Mouse (Mus musculus) bone marrow macrophage, adult 2 months (primary cell): Measurements from ENCODE around the gene Crp. TPM values are rescaled to one million over a fixed set of nuclear protein-coding genes. Genes with fewer than 3 reads are reported as not detected.

Experiments
- H3K27ac ChIP-seq: 2 replicates; pipeline ENCODE4 v1.5.1; 2012; ENCODE audit warnings: low read depth, low read length; ENCODE audit not compliant: insufficient read depth
- H3K4me1 ChIP-seq: 2 replicates; pipeline ENCODE4 v1.6.1; 2012; ENCODE audit warnings: low read length; ENCODE audit not compliant: control insufficient read depth, insufficient read depth
- H3K4me3 ChIP-seq: 2 replicates; pipeline ENCODE4 v1.5.1; 2012; ENCODE audit warnings: mild to moderate bottlenecking, low read length, moderate library complexity; ENCODE audit not compliant: insufficient read depth
- CTCF ChIP-seq: IDR thresholded peaks from 2 replicates; pipeline ENCODE4 v1.5.1; 2012; ENCODE audit warnings: low read depth, mild to moderate bottlenecking, low read length, moderate library complexity
- POLR2A ChIP-seq: IDR thresholded peaks from 2 replicates; pipeline ENCODE4 v1.6.1; 2012; ENCODE audit warnings: mild to moderate bottlenecking, low read depth, low read length, borderline replicate concordance
- polyA plus RNA-seq: library from polyadenylated mRNA; stranded (reverse); fragments of >200 nt; gene quantifications from 2 replicates; pipeline ENCODE4 v1.2.4, GENCODE M21; 2012; ENCODE audit not compliant: missing spikeins, insufficient read depth, insufficient read length

Crp gene
- polyA plus RNA-seq, 1 experiment = not detected

DNA sequence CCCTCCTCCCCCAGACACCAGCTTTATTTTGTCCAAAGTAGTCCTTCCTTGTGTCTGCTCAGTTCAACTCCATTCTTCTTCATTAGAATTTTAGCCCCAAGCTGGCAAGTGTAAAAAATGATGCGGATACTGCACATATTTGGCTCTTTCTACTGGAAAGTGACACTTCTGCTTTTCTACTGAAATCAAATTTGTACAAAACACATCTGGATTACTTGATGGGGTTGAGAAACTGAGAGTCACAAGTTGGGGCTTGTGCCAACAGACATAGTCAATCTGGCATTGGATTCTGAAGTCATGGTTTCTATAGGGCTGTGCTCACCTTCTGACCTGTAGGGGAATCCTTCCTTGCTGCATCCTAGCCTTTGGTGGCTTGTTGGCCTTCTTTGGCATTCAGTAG is 27.1 kb upstream of the Crp start:
- no peak overlapping the region for H3K4me3 ChIP-seq
- TF ChIP-seq POLR2A (no peak), CTCF (no peak)
- H3K4me1 ChIP-seq = peaks cover 2% of the 10 kb centered on the region; the same call in 1 of the 2 replicates
- peak overlapping the region; percentile 23; the same call in 1 of the 2 replicates for H3K27ac ChIP-seq

DNA sequence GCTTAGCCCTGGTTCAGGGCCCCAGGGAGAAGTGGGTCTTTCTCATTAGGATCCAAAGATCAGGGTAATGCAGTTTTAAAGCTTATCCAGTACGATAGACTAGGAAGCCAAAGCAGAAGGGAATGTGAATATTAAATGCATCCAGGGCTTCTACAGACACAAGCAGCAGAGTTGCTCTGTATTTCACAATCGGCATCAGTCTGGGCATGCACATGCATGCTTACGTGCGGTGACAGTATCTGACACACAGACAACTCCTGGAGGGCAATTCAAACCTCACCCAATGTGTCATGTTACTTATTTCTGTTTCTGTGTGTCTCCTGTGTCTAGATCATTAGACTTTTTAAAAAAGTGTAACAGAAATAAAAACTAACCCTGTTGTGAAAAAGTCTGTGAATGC is 17.1 kb upstream of the Crp start:
- H3K27ac ChIP-seq = no peak overlapping the region
- no peak overlapping the region for H3K4me3 ChIP-seq
- H3K4me1 ChIP-seq = no peaks in the 10 kb centered on the region

DNA sequence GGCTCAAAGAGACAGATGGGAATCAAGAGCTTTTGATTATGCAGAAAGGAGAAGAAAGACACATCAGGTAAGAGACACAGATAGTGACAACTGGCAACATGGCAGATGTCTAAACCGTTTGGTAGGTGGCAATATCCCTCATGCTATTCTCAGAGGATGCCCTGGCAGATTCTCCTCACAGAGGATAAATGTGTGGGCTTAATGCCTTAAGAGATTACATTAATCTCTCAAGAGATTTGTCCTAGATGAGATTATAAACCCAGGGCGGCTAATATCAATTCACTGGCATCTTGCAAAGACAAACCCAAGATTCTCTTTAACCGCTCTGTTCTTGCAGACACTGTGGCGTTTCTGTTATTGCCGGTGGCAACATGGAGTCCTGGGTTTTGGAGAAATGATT is 14.3 kb upstream of the Crp start:
- H3K27ac ChIP-seq = no peak overlapping the region
- TF ChIP-seq CTCF = no peak
- TF ChIP-seq POLR2A = no peak

More for the DNA sequence above, 17.1 kb upstream of the Crp start:
- TF ChIP-seq CTCF (no peak), POLR2A (no peak)

DNA sequence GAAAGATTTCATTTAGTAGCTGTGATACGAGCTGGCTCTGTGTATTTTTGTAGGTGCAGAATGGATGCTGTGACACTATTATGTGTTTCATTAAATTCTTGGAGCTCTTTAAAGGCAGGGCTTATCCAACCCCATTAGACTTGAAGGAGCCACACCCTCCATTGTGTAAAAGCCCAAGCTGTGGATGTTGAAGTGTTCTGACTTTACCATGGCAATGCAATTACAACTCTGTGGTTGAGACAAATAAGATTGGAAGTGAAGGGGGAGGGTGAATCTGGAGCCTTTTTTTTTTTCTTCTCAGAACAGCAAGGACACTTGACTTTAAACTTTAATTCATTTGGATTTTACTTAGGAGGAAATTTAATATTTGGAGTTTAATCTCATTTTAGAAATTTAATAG is 13.9 kb upstream of the Crp start:
- H3K27ac ChIP-seq = no peak overlapping the region
- TF ChIP-seq CTCF (no peak), POLR2A (no peak)
- no peak overlapping the region for H3K4me3 ChIP-seq

More for the DNA sequence above, 14.3 kb upstream of the Crp start:
- Histone ChIP-seq H3K4me1 (no peaks in the 10 kb centered on the region), H3K4me3 (no peak overlapping the region)

DNA sequence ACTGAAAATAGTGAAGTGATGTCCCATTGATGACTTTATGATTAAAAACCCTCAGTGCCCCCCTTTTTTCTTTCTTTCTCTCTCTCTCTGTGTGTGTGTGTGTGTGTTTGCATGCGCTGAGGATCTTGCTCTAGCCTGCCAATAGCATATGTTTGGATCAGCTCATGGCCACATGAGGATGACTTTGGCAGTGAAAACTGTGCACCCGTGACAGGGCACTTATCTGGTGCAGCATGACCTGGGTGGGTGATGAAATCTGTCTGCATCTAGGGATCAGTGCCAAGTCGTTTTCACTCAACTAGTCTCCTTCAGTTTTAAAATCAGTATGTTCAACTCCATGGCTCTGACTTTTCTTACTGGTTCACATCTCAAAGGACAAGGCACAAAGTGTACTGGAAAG is 12.7 kb upstream of the Crp start:
- Histone ChIP-seq H3K4me1 (no peaks in the 10 kb centered on the region), H3K27ac (no peak overlapping the region)
- TF ChIP-seq CTCF (no peak), POLR2A (no peak)

More for the DNA sequence above, 13.9 kb upstream of the Crp start:
- no peaks in the 10 kb centered on the region for H3K4me1 ChIP-seq

DNA sequence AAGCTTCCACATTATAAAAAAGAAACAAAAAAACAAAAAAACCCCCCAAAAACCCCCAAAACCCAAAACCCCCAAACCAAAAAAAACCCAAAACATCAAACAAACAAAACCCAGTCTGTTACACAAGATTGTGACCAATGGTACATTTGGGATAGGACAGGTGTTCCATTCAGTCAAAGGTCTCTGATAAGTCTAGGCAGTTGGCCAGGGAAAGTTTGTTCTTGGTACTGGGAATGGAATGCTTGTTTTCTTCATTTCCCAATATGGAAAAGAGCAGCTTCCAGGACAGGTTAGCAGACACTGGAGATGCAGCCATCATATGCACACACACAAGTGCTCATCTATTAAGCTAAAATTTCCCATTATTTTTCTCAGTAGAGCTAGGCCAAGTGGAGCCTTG is 433 bp upstream of the Crp start:
- Histone ChIP-seq H3K27ac (no peak overlapping the region), H3K4me1 (no peaks in the 10 kb centered on the region), H3K4me3 (no peak overlapping the region)
- TF ChIP-seq CTCF (no peak), POLR2A (no peak)

More for the DNA sequence above, 12.7 kb upstream of the Crp start:
- no peak overlapping the region for H3K4me3 ChIP-seq

DNA sequence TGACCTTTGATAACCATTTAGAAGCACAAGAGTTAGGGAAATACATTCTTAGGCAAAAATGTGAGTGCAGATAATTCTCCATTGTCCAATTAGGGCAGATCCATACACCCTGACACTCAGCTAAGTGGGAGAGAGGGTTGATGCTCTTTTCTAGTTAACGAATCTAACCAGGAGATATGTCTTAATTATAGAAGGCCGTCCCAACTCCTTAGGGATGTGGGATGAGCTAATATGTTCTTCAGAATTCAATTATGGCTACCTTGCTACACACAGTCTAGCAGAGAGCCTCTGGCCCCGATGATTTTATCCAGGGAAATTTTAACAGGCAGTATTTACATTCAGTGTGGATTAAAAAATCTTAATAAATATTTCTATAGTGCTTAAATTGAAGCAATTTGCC is 3.0 kb downstream of the Crp start:
- H3K27ac ChIP-seq = no peak overlapping the region
- no peak for TF ChIP-seq POLR2A
- TF ChIP-seq CTCF = no peak
- H3K4me1 ChIP-seq = no peaks in the 10 kb centered on the region
- no peak overlapping the region for H3K4me3 ChIP-seq

DNA sequence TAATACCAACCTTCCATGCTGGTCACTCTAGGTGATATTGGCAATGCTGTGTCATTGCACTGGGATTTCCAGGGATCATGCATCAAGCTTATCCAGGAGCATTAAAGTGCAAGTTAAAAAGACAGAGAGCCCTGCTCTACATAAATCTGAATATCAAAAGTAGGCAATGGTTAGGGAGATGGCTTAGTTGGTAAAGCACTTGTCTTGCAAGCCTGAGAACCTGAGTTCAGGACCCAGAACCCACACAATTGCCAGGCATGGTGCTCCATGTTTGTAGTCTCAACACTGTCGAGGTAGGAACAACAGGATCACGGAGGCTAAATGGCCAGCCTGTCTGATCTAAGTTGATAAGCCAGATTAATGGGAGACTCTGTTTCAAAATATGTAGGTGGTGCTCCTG is 3.5 kb downstream of the Crp start:
- no peaks in the 10 kb centered on the region for H3K4me1 ChIP-seq
- no peak overlapping the region for H3K27ac ChIP-seq
- TF ChIP-seq CTCF (no peak), POLR2A (no peak)
- H3K4me3 ChIP-seq = no peak overlapping the region

DNA sequence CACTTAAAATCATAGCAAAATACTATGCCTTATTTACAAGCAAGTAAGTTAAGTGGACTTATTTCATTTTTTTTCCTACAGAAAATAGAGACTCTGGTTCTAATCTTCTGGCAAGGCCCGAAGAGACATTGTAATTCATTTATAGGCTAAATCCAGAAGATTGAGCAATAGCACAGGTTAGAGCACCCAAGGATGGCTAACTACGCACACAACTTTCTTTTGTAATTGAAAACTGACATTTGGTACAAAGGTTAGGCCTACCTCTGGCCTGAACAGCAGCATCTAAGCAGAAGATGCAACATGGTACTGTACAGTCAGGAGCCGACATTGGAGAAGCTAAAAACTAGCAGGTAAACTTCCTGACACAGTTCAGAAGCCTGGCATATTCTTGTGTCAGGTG is 4.0 kb downstream of the Crp start:
- TF ChIP-seq POLR2A (no peak), CTCF (no peak)
- no peak overlapping the region for H3K4me3 ChIP-seq
- H3K27ac ChIP-seq = no peak overlapping the region
- no peaks in the 10 kb centered on the region for H3K4me1 ChIP-seq

DNA sequence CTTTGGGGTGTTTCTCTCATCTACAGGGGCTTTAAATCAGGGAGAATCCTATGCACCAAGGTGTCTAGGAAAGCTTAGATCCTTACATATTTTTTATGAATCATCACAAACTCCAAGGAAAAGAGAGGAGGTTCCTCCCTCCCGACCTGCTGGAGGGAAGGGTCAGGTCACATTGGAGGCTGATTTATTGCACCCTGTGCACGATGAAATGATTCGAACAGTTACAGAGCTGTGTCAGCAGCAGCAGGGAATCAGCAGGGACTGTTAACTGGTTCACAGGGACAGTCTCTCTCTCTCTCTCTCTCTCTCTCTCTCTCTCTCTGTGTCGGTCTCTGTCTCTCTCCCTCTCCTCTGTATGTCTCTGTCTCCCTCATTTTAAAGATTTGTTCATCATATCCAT is 6.9 kb downstream of the Crp start:
- no peak overlapping the region for H3K27ac ChIP-seq
- TF ChIP-seq POLR2A = no peak
- H3K4me1 ChIP-seq = no peaks in the 10 kb centered on the region
- H3K4me3 ChIP-seq = no peak overlapping the region

DNA sequence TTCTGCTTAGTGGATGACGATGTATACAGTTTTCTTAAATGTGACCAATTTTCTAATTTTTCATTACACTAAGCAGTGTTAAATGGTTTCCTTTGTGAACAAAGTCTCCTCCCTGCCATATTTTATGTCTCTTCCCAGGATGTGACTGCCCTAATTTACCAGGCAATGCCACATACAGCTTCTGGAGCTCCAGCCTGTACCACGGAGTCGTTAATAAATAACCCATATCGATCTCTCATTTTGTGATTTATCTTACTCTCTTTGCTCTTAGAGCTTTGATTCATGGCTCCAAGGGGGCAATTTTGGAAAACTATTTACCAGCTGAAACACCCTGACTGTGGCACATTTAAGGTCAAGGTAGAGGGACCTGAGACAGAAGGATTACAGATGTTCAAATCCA is 8.4 kb downstream of the Crp start:
- TF ChIP-seq CTCF (no peak), POLR2A (no peak)
- Histone ChIP-seq H3K4me1 (no peaks in the 10 kb centered on the region), H3K27ac (no peak overlapping the region), H3K4me3 (no peak overlapping the region)
